Mouse (Mus musculus) ovary, adult 10 weeks (tissue): ENCODE measurements around the gene 2700081O15Rik. TPM values are rescaled to one million over a fixed set of nuclear protein-coding genes. Genes with fewer than 3 reads are reported as not detected.

Experiments
- polyA plus RNA-seq: library from polyadenylated mRNA; stranded (reverse); fragments of 350-450 nt; fragmentation: Illumina TruSeq; extraction: RNeasy Lipid Tissue Mini Kit (QIAGEN cat#74804); gene quantifications from one replicate; pipeline ENCODE4 v1.2.3, GENCODE M21; 2014

The 2700081O15Rik gene
- polyA plus RNA-seq: 27.8 TPM

DNA sequence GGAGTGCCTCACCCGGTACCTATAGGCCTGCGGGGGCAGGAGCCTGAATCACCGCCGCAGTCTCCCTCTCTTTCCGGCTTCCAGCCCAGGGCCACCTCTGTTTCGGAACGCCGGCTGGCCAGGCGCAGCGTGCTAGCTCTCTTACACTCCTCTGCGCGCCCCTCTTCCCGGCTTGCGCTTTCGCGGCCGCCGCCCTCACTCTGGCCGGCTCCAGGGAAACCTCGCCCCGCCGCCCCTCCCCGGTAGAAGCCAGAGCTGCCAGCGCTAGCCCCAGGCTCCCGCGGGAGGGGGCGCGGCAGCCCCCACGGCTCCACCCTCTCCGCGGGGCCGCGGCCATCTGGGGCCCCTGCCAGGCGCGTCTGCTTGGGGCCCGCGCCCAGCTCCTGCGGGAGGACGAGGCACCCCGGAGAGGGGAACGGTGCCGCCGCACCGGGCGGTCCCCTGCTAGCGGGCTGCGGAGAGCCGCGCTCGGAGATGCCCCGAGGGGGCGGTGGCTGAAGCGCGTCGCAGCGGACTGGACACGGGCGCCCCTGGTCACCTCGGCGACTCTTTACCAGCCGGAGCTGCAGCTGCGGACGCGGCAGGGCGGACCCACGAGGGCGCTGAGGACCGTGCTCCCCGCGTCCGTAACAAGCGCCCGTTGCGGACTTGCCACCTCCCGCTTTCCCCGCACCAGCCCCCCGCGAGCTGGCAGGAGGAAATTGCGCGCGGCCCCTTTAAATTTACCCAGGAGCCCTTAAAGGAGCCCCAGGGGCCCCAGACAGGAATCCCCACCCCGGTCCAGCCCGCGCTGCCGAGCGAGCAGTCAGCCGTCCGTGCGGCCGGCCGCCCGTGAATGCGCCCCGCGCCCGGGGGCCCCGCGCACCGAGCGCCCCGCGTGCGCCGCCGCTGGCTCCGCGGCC lies at the start of gene 2700081O15Rik:
2700081O15Rik (plus strand) TSS at position 792 of the 902 bp plus-strand sequence.

GRCm38 (mm10) chr19:7382903-7383865 lies 34.2 kb upstream of the 2700081O15Rik start, which contains the start of gene Spindoc:
TSS of gene Spindoc (minus strand) at chr19:7382994.

Other genes with a start within 250 kb of the 2700081O15Rik start
- gene Otub1, start 211.3 kb upstream of the 2700081O15Rik start, polyA plus RNA-seq: 22.1 TPM
- 36.3 TPM for gene Cox8a, start 200.0 kb upstream of the 2700081O15Rik start, polyA plus RNA-seq
- 15.0 TPM for gene Naa40, start 176.4 kb upstream of the 2700081O15Rik start, polyA plus RNA-seq
- gene Rcor2, start 150.3 kb upstream of the 2700081O15Rik start, polyA plus RNA-seq: 0.29 TPM
- gene Mark2, start 75.8 kb upstream of the 2700081O15Rik start, polyA plus RNA-seq: 42.0 TPM
- gene Spindoc, start 34.6 kb upstream of the 2700081O15Rik start, polyA plus RNA-seq: 1.1 TPM
- 338 TPM for gene Rtn3, start 65.7 kb downstream of the 2700081O15Rik start, polyA plus RNA-seq
- 280 TPM for gene Atl3, start 76.4 kb downstream of the 2700081O15Rik start, polyA plus RNA-seq
- 16.4 TPM for gene Pla2g16, start 139.8 kb downstream of the 2700081O15Rik start, polyA plus RNA-seq
- gene Lgals12, start 189.6 kb downstream of the 2700081O15Rik start, polyA plus RNA-seq: 5.8 TPM
- gene Hrasls5, start 194.9 kb downstream of the 2700081O15Rik start, polyA plus RNA-seq: not detected